Mouse (Mus musculus): Measurements from ENCODE around the gene Mapk8ip2.
A peak's percentile ranks its signal among the peaks of the same experiment; 100 is the strongest.

The Mapk8ip2 gene

GRCm38 (mm10) chr15:89432946-89433345 lies 20.8 kb upstream of the Mapk8ip2 start:
- Histone ChIP-seq H3K27me3 (ENCODE audit: insufficient read depth, low read length) (peaks cover 5% of the 10 kb centered on the region), H3K9me3 (ENCODE audit: low read length) (no peaks in the 10 kb centered on the region), H3K4me1 (replicated peaks; ENCODE audit: low read depth, low read length) (peaks cover 31% of the 10 kb centered on the region), H3K36me3 (ENCODE audit: insufficient read depth, low read length) (peaks cover 3% of the 10 kb centered on the region), H3K4me3 (replicated peaks; ENCODE audit: low read length) (no peak overlapping the region)
- TF ChIP-seq NANOG (IDR thresholded peaks at IDR 0.05; ENCODE audit: borderline replicate concordance, low read length) (no peak), CTCF (conservative IDR thresholded peaks at IDR 0.05; ENCODE audit: low read length) (no peak), POU5F1 (IDR thresholded peaks at IDR 0.05; ENCODE audit: borderline replicate concordance, low read length) (no peak)

GRCm38 (mm10) chr15:89434136-89434535 lies 19.6 kb upstream of the Mapk8ip2 start:
- Histone ChIP-seq H3K27me3 (ENCODE audit: insufficient read depth, low read length) (peaks cover 13% of the 10 kb centered on the region), H3K4me3 (replicated peaks; ENCODE audit: low read length) (no peak overlapping the region), H3K36me3 (ENCODE audit: insufficient read depth, low read length) (no peaks in the 10 kb centered on the region), H3K4me1 (replicated peaks; ENCODE audit: low read depth, low read length) (peaks cover 20% of the 10 kb centered on the region), H3K9me3 (ENCODE audit: low read length) (no peaks in the 10 kb centered on the region)
- TF ChIP-seq CTCF (conservative IDR thresholded peaks at IDR 0.05; ENCODE audit: low read length) (no peak), NANOG (IDR thresholded peaks at IDR 0.05; ENCODE audit: borderline replicate concordance, low read length) (no peak), POU5F1 (IDR thresholded peaks at IDR 0.05; ENCODE audit: borderline replicate concordance, low read length) (no peak)

GRCm38 (mm10) chr15:89435878-89436277 lies 17.8 kb upstream of the Mapk8ip2 start:
- no peak for TF ChIP-seq NANOG (IDR thresholded peaks at IDR 0.05; ENCODE audit: borderline replicate concordance, low read length)
- no peak for TF ChIP-seq CTCF (conservative IDR thresholded peaks at IDR 0.05; ENCODE audit: low read length)
- no peak for TF ChIP-seq POU5F1 (IDR thresholded peaks at IDR 0.05; ENCODE audit: borderline replicate concordance, low read length)
- no peak overlapping the region for H3K4me3 ChIP-seq (replicated peaks; ENCODE audit: low read length)
- H3K9me3 ChIP-seq (ENCODE audit: low read length), result no peaks in the 10 kb centered on the region
- H3K27me3 ChIP-seq (ENCODE audit: insufficient read depth, low read length), result peaks cover 22% of the 10 kb centered on the region
- H3K4me1 ChIP-seq (replicated peaks; ENCODE audit: low read depth, low read length), result peaks cover 12% of the 10 kb centered on the region
- no peaks in the 10 kb centered on the region for H3K36me3 ChIP-seq (ENCODE audit: insufficient read depth, low read length)

- Histone ChIP-seq H3K4me1 (replicated peaks; ENCODE audit: low read depth, low read length) (peaks cover 4% of the 10 kb centered on the region; the same call in 1 of the 2 replicates), H3K9me3 (ENCODE audit: low read length) (no peaks in the 10 kb centered on the region), H3K4me3 (replicated peaks; ENCODE audit: low read length) (no peak overlapping the region), H3K36me3 (ENCODE audit: insufficient read depth, low read length) (no peaks in the 10 kb centered on the region), H3K27me3 (ENCODE audit: insufficient read depth, low read length) (peaks cover 42% of the 10 kb centered on the region)
- TF ChIP-seq NANOG (IDR thresholded peaks at IDR 0.05; ENCODE audit: borderline replicate concordance, low read length), result no peak
- TF ChIP-seq POU5F1 (IDR thresholded peaks at IDR 0.05; ENCODE audit: borderline replicate concordance, low read length), result no peak
- TF ChIP-seq CTCF (conservative IDR thresholded peaks at IDR 0.05; ENCODE audit: low read length), result peak; percentile 34
These were observed 11.1 kb upstream of the Mapk8ip2 start for GRCm38 (mm10) chr15:89442486-89443070.

- Histone ChIP-seq H3K4me1 (replicated peaks; ENCODE audit: low read depth, low read length) (peaks cover 33% of the 10 kb centered on the region), H3K4me3 (replicated peaks; ENCODE audit: low read length) (peak overlapping the region; percentile 81), H3K36me3 (ENCODE audit: insufficient read depth, low read length) (peaks cover 3% of the 10 kb centered on the region; the same call in 1 of the 2 replicates), H3K9me3 (ENCODE audit: low read length) (no peaks in the 10 kb centered on the region), H3K27me3 (ENCODE audit: insufficient read depth, low read length) (peaks cover 92% of the 10 kb centered on the region)
- TF ChIP-seq CTCF (conservative IDR thresholded peaks at IDR 0.05; ENCODE audit: low read length) (no peak), POU5F1 (IDR thresholded peaks at IDR 0.05; ENCODE audit: borderline replicate concordance, low read length) (no peak), NANOG (IDR thresholded peaks at IDR 0.05; ENCODE audit: borderline replicate concordance, low read length) (no peak)
These were observed 528 bp upstream of the Mapk8ip2 start for GRCm38 (mm10) chr15:89452906-89453864.

- TF ChIP-seq CTCF (conservative IDR thresholded peaks at IDR 0.05; ENCODE audit: low read length) (no peak), POU5F1 (IDR thresholded peaks at IDR 0.05; ENCODE audit: borderline replicate concordance, low read length) (no peak), NANOG (IDR thresholded peaks at IDR 0.05; ENCODE audit: borderline replicate concordance, low read length) (no peak)
- H3K4me3 ChIP-seq (replicated peaks; ENCODE audit: low read length), result no peak overlapping the region
- no peaks in the 10 kb centered on the region for H3K9me3 ChIP-seq (ENCODE audit: low read length)
- H3K36me3 ChIP-seq (ENCODE audit: insufficient read depth, low read length), result peaks cover 12% of the 10 kb centered on the region; the same call in 1 of the 2 replicates
- H3K27me3 ChIP-seq (ENCODE audit: insufficient read depth, low read length), result peaks cover 95% of the 10 kb centered on the region
- H3K4me1 ChIP-seq (replicated peaks; ENCODE audit: low read depth, low read length), result peaks cover 37% of the 10 kb centered on the region
These were observed 1.1 kb downstream of the Mapk8ip2 start for GRCm38 (mm10) chr15:89454857-89455256.

- H3K27me3 ChIP-seq (ENCODE audit: insufficient read depth, low read length), result peaks cover 93% of the 10 kb centered on the region
- no peak overlapping the region for H3K4me3 ChIP-seq (replicated peaks; ENCODE audit: low read length)
- peaks cover 12% of the 10 kb centered on the region; the same call in 1 of the 2 replicates for H3K36me3 ChIP-seq (ENCODE audit: insufficient read depth, low read length)
- TF ChIP-seq NANOG (IDR thresholded peaks at IDR 0.05; ENCODE audit: borderline replicate concordance, low read length) (no peak), POU5F1 (IDR thresholded peaks at IDR 0.05; ENCODE audit: borderline replicate concordance, low read length) (no peak), CTCF (conservative IDR thresholded peaks at IDR 0.05; ENCODE audit: low read length) (no peak)
- no peaks in the 10 kb centered on the region for H3K9me3 ChIP-seq (ENCODE audit: low read length)
- H3K4me1 ChIP-seq (replicated peaks; ENCODE audit: low read depth, low read length), result peaks cover 44% of the 10 kb centered on the region
These were observed 1.9 kb downstream of the Mapk8ip2 start for GRCm38 (mm10) chr15:89455642-89456041.

- Histone ChIP-seq H3K4me3 (replicated peaks; ENCODE audit: low read length) (no peak overlapping the region), H3K27me3 (ENCODE audit: insufficient read depth, low read length) (peaks cover 63% of the 10 kb centered on the region), H3K4me1 (replicated peaks; ENCODE audit: low read depth, low read length) (peaks cover 62% of the 10 kb centered on the region), H3K9me3 (ENCODE audit: low read length) (no peaks in the 10 kb centered on the region), H3K36me3 (ENCODE audit: insufficient read depth, low read length) (peaks cover 12% of the 10 kb centered on the region; the same call in 1 of the 2 replicates)
- TF ChIP-seq POU5F1 (IDR thresholded peaks at IDR 0.05; ENCODE audit: borderline replicate concordance, low read length) (no peak), CTCF (conservative IDR thresholded peaks at IDR 0.05; ENCODE audit: low read length) (no peak), NANOG (IDR thresholded peaks at IDR 0.05; ENCODE audit: borderline replicate concordance, low read length) (no peak)
These were observed 5.2 kb downstream of the Mapk8ip2 start for GRCm38 (mm10) chr15:89458942-89459341.

Data from E14TG2a.4 (cell line).